Comparison of ENCODE assay signal across 10 mouse cellular contexts in genomic region chr1:118367970-118368369, GRCm38 (mm10). TPM values are rescaled to one million over a fixed set of nuclear protein-coding genes. Genes with fewer than 3 reads are reported as not detected.
A peak's percentile ranks its signal among the peaks of the same experiment; 100 is the strongest.
DNase-seq lines count a peak whose midpoint lies in the region; ATAC-seq and TF ChIP-seq lines count a peak whose summit lies in the region.
"Had no signal": no experiment of that assay in that cellular context is flagged by ENCODE, and none has a peak within 500 bp of the region (broad histone marks: within the 10 kb centered on the region; RNA-seq: fewer than 3 reads in every experiment).

No protein-coding gene starts in this region.

- peak; percentile 6 for DNase-seq in kidney, adult 18-20 months
- peak; percentile 64 for DNase-seq in CH12.LX (ENCODE audit: extremely low read depth)
- peak; percentile 14 for DNase-seq in T-cell, adult 2 months (ENCODE audit: low spot score)
- DNase-seq in urinary bladder, adult 18-20 months (ENCODE audit: low spot score in 2 of 2) = no peak
- no peak for DNase-seq in layer of hippocampus, postnatal 25 days (ENCODE audit: extremely low spot score in 1 of 2, low spot score in 1 of 2)
- DNase-seq in limb, embryonic 10.5 days (ENCODE audit: low spot score) = no peak

- TF ChIP-seq CTCF in CH12.LX (conservative IDR thresholded peaks at IDR 0.05 in 1 of 2, IDR thresholded peaks at IDR 0.05 in 1 of 2; ENCODE audit: low read depth in 2 of 2, low read length in 2 of 2) = peak in 1 of 2 experiments; percentile 70; a peak in 2 of 4 replicates

- peak; percentile 72 for TF ChIP-seq RAD21 in CH12.LX (IDR thresholded peaks at IDR 0.05; ENCODE audit: low read depth, low read length)

- in situ Hi-C loops in CH12.LX (cut with MboI; ENCODE audit: low pct_ligation_motif_present, low pct_unique_long_range_greater_than_20kb, low sequenced_read_pairs) = loop anchor here (10.0 kb wide), 1 partner anchor 127 kb away; no protein-coding TSS in a partner anchor

- no peak for TF ChIP-seq EP300 in CH12.LX (IDR thresholded peaks at IDR 0.05; ENCODE audit: low read length)

- 100% methylated on average over 1 of the region's 1 CpGs for WGBS in kidney, embryonic 16.5 days
- 95% methylated on average over 1 of the region's 1 CpGs for WGBS in limb, embryonic 10.5 days

- no peaks in the 10 kb centered on the region for H3K9me3 ChIP-seq in kidney, embryonic 16.5 days (ENCODE audit: low read length)
- no peaks in the 10 kb centered on the region for H3K9me3 ChIP-seq in CH12.LX (replicated peaks; ENCODE audit: low read length)
- H3K9me3 ChIP-seq in limb, embryonic 10.5 days (replicated peaks) = no peaks in the 10 kb centered on the region
- H3K9me3 ChIP-seq: hindbrain, embryonic 13.5 days; limb, embryonic 12.5 days had no signal

- no peak for TF ChIP-seq POLR2A in CH12.LX (IDR thresholded peaks at IDR 0.05; ENCODE audit: low read depth, low read length)

- H3K79me2 ChIP-seq in CH12.LX (replicated peaks; ENCODE audit: control insufficient read depth, extremely low read depth, insufficient read depth, poor library complexity, severe bottlenecking) = no peaks in the 10 kb centered on the region

- no peak overlapping the region for H3K9ac ChIP-seq in kidney, embryonic 16.5 days (replicated peaks; ENCODE audit: low read length)
- no peak overlapping the region for H3K9ac ChIP-seq in CH12.LX (ENCODE audit: insufficient read depth, low read depth)
- H3K9ac ChIP-seq: hindbrain, embryonic 13.5 days; limb, embryonic 12.5 days had no signal

- H3K4me3 ChIP-seq in kidney, embryonic 16.5 days (ENCODE audit: low read length) = no peak overlapping the region
- H3K4me3 ChIP-seq in CH12.LX (replicated peaks in 1 of 3; ENCODE audit: low read depth in 2 of 3, low read length in 2 of 3, poor library complexity in 1 of 3) = no peak overlapping the region
- H3K4me3 ChIP-seq in limb, embryonic 10.5 days = no peak overlapping the region
- H3K4me3 ChIP-seq: hindbrain, embryonic 13.5 days; limb, embryonic 12.5 days had no signal

- ATAC-seq in kidney, embryonic 16.5 days (ENCODE audit: low FRiP score, low TSS enrichment) = no peak
- ATAC-seq in megakaryocyte, adult 5-6 weeks (ENCODE audit: poor library complexity, severe bottlenecking) = peak; percentile 66

- no peaks in the 10 kb centered on the region for H3K4me1 ChIP-seq in kidney, embryonic 16.5 days (ENCODE audit: insufficient read depth, low read length)
- peaks cover 4 to 20% of the 10 kb centered on the region in 2 experiments; a peak in 3 of 4 replicates for H3K4me1 ChIP-seq in CH12.LX (ENCODE audit: control insufficient read depth in 1 of 2, insufficient read depth in 2 of 2)
- no peaks in the 10 kb centered on the region for H3K4me1 ChIP-seq in limb, embryonic 10.5 days
- H3K4me1 ChIP-seq: hindbrain, embryonic 13.5 days; limb, embryonic 12.5 days had no signal

- dilution Hi-C loops in CH12.LX (cut with MboI; ENCODE audit: extremely low pct_ligation_motif_present, extremely low pct_unique_long_range_greater_than_20kb, low sequenced_read_pairs) = no loop called here

- no peak overlapping the region for H3K4me2 ChIP-seq in kidney, embryonic 16.5 days (replicated peaks; ENCODE audit: low read depth, low read length)
- H3K4me2 ChIP-seq in CH12.LX (ENCODE audit: insufficient read depth, low read depth, poor library complexity, severe bottlenecking) = no peak overlapping the region
- H3K4me2 ChIP-seq: hindbrain, embryonic 13.5 days; limb, embryonic 12.5 days had no signal

- H3K27me3 ChIP-seq in kidney, embryonic 16.5 days (ENCODE audit: insufficient read depth, low read length) = no peaks in the 10 kb centered on the region
- H3K27me3 ChIP-seq in CH12.LX (replicated peaks) = no peaks in the 10 kb centered on the region
- no peaks in the 10 kb centered on the region for H3K27me3 ChIP-seq in limb, embryonic 10.5 days (ENCODE audit: low read depth, poor library complexity, severe bottlenecking)
- H3K27me3 ChIP-seq: hindbrain, embryonic 13.5 days; limb, embryonic 12.5 days had no signal

- no peaks in the 10 kb centered on the region for H3K36me3 ChIP-seq in kidney, embryonic 16.5 days (ENCODE audit: insufficient read depth, low read length)
- no peaks in the 10 kb centered on the region for H3K36me3 ChIP-seq in CH12.LX (replicated peaks in 1 of 2; ENCODE audit: control insufficient read depth in 1 of 2, insufficient read depth in 1 of 2, low read length in 1 of 2)
- H3K36me3 ChIP-seq in limb, embryonic 10.5 days = no peaks in the 10 kb centered on the region
- H3K36me3 ChIP-seq: hindbrain, embryonic 13.5 days; limb, embryonic 12.5 days had no signal

- no peak overlapping the region for H3K27ac ChIP-seq in kidney, embryonic 16.5 days (ENCODE audit: low read length)
- no peak overlapping the region for H3K27ac ChIP-seq in CH12.LX (ENCODE audit: insufficient read depth, low read depth)
- H3K27ac ChIP-seq in limb, embryonic 10.5 days = no peak overlapping the region
- H3K27ac ChIP-seq: hindbrain, embryonic 13.5 days; limb, embryonic 12.5 days had no signal

TF ChIP-seq in CH12.LX, 34 proteins besides CTCF, POLR2A, EP300 and RAD21 (continues in another document):
- 0 out of 2 replicates have a peak, but pooled peaks have one; percentile 17 for TF ChIP-seq JUND (conservative IDR thresholded peaks at IDR 0.05; ENCODE audit: low read depth, low read length)
- no peak for TF ChIP-seq HCFC1 (IDR thresholded peaks at IDR 0.05; ENCODE audit: low read depth, low read length)
- peak; percentile 79 for TF ChIP-seq MYC (IDR thresholded peaks at IDR 0.05; ENCODE audit: low read depth, low read length)
- no peak for TF ChIP-seq MEF2A (IDR thresholded peaks at IDR 0.05; ENCODE audit: borderline replicate concordance, low read depth, low read length)
- no peak for TF ChIP-seq TCF12 (IDR thresholded peaks at IDR 0.05; ENCODE audit: low read depth, low read length)
- TF ChIP-seq SIN3A (IDR thresholded peaks at IDR 0.05; ENCODE audit: low read length) = no peak
- TF ChIP-seq ZNF384 (IDR thresholded peaks at IDR 0.05; ENCODE audit: low read depth, low read length) = no peak
- TF ChIP-seq MAFK (IDR thresholded peaks at IDR 0.05; ENCODE audit: insufficient replicate concordance, low read length) = peak; percentile 97
- TF ChIP-seq MAZ (IDR thresholded peaks at IDR 0.05; ENCODE audit: low read depth, low read length) = no peak
- no peak for TF ChIP-seq ZMIZ1 (IDR thresholded peaks at IDR 0.05; ENCODE audit: low read depth, low read length)
- no peak for TF ChIP-seq USF2 (conservative IDR thresholded peaks at IDR 0.05; ENCODE audit: low read depth, low read length)
- TF ChIP-seq POLR2AphosphoS2 (IDR thresholded peaks at IDR 0.05; ENCODE audit: low read depth, low read length) = no peak
- TF ChIP-seq SMC3 (IDR thresholded peaks at IDR 0.05; ENCODE audit: low read depth, low read length) = peak; percentile 70
- no peak for TF ChIP-seq KAT2A (IDR thresholded peaks at IDR 0.05; ENCODE audit: insufficient replicate concordance, low read length)
- TF ChIP-seq NRF1 (IDR thresholded peaks at IDR 0.05; ENCODE audit: low read depth, low read length) = no peak
- no peak for TF ChIP-seq CHD2 (IDR thresholded peaks at IDR 0.05; ENCODE audit: low read length)
- no peak for TF ChIP-seq USF1 (IDR thresholded peaks at IDR 0.05; ENCODE audit: low read depth, low read length)
- no peak for TF ChIP-seq E2F4 (IDR thresholded peaks at IDR 0.05; ENCODE audit: insufficient replicate concordance, low read depth, low read length)
- TF ChIP-seq BHLHE40 (IDR thresholded peaks at IDR 0.05; ENCODE audit: low read depth, low read length) = no peak
- TF ChIP-seq MXI1 (IDR thresholded peaks at IDR 0.05; ENCODE audit: low read depth, low read length) = no peak
- no peak for TF ChIP-seq PAX5 (IDR thresholded peaks at IDR 0.05; ENCODE audit: low read length)
- no peak for TF ChIP-seq ELF1 (IDR thresholded peaks at IDR 0.05; ENCODE audit: low read depth, low read length)
- no peak for TF ChIP-seq MAX (IDR thresholded peaks at IDR 0.05; ENCODE audit: low read length)
- no peak for TF ChIP-seq ETS1 (conservative IDR thresholded peaks at IDR 0.05; ENCODE audit: low read depth, low read length)
- TF ChIP-seq TBP (conservative IDR thresholded peaks at IDR 0.05; ENCODE audit: low read depth, low read length) = no peak
- TF ChIP-seq NELFE (IDR thresholded peaks at IDR 0.05; ENCODE audit: low read depth, low read length) = no peak
- TF ChIP-seq ZC3H11A (IDR thresholded peaks at IDR 0.05; ENCODE audit: low read depth, low read length) = peak; percentile 65; the same call in 1 of the 2 replicates
- TF ChIP-seq RCOR1 (conservative IDR thresholded peaks at IDR 0.05; ENCODE audit: low read depth, low read length) = no peak

RNA-seq across cellular contexts. Expression of gene Clasp1, which starts 20.9 kb away (rescaled TPM):
- polyA plus RNA-seq in kidney, embryonic 16.5 days (2015; fragmentation: Nextera tagmentation; extraction: Ambion mirVana) = 38.2 and 46.0 TPM in 2 replicates
- total RNA-seq in CH12.LX (2012; rRNA removed) (42.2 and 42.9 TPM in 2 replicates), CH12.LX (2014; rRNA removed) (31.8 and 32.0 TPM in 2 replicates)
- 51.3 and 53.2 TPM in 2 replicates for polyA plus RNA-seq in CH12.LX (2012; ENCODE audit: insufficient read length, low read depth)
- total RNA-seq in megakaryocyte, adult 5-6 weeks (2015) = 33.2 and 34.0 TPM in 2 replicates
- 43.6 and 48.2 TPM in 2 replicates for total RNA-seq in megakaryocyte, adult 5-6 weeks (2017)
- 100 to 1,000 TPM in 1 of 2 experiments, 10 to 100 TPM in 1; 88.7 to 103 TPM for total RNA-seq in layer of hippocampus, postnatal 25 days (2021)
- polyA plus RNA-seq in limb, embryonic 10.5 days (2016; fragmentation: Nextera tagmentation; extraction: Ambion mirVana) = 79.5 and 90.1 TPM in 2 replicates

RNA-seq across cellular contexts. Expression of gene Nifk, which starts 46.3 kb away (rescaled TPM):
- 82.4 and 84.3 TPM in 2 replicates for polyA plus RNA-seq in kidney, embryonic 16.5 days (2015; fragmentation: Nextera tagmentation; extraction: Ambion mirVana)
- total RNA-seq in CH12.LX (2012; rRNA removed) (74.2 and 110 TPM in 2 replicates), CH12.LX (2014; rRNA removed) (219 and 237 TPM in 2 replicates)
- 144 and 162 TPM in 2 replicates for polyA plus RNA-seq in CH12.LX (2012; ENCODE audit: insufficient read length, low read depth)
- total RNA-seq in megakaryocyte, adult 5-6 weeks (2015) = 54.6 and 61.2 TPM in 2 replicates
- 51.1 and 64.4 TPM in 2 replicates for total RNA-seq in megakaryocyte, adult 5-6 weeks (2017)
- 10 to 100 TPM; 26.0 to 29.5 TPM for total RNA-seq in layer of hippocampus, postnatal 25 days (2021)
- 99.5 and 114 TPM in 2 replicates for polyA plus RNA-seq in limb, embryonic 10.5 days (2016; fragmentation: Nextera tagmentation; extraction: Ambion mirVana)

RNA-seq across cellular contexts. Expression of gene Tsn, which starts 56.4 kb away (rescaled TPM):
- polyA plus RNA-seq in kidney, embryonic 16.5 days (2015; fragmentation: Nextera tagmentation; extraction: Ambion mirVana) = 288 and 291 TPM in 2 replicates
- 147 and 165 TPM in 2 replicates for total RNA-seq in CH12.LX (2012; rRNA removed)
- total RNA-seq in CH12.LX (2014; rRNA removed) = 196 and 234 TPM in 2 replicates
- 158 TPM in 2 replicates for polyA plus RNA-seq in CH12.LX (2012; ENCODE audit: insufficient read length, low read depth)
- total RNA-seq in megakaryocyte, adult 5-6 weeks (2015) = 44.7 and 48.5 TPM in 2 replicates
- 35.7 and 43.1 TPM in 2 replicates for total RNA-seq in megakaryocyte, adult 5-6 weeks (2017)
- 100 to 1,000 TPM; 105 to 106 TPM for total RNA-seq in layer of hippocampus, postnatal 25 days (2021)
- polyA plus RNA-seq in limb, embryonic 10.5 days (2016; fragmentation: Nextera tagmentation; extraction: Ambion mirVana) = 334 and 339 TPM in 2 replicates

Comparison
In these comparisons a context has a peak if more than half of its experiments do, and no peak if none do; other contexts are left out.
1. DNase-seq: peak in kidney, adult 18-20 months (single experiment), CH12.LX (single experiment) and T-cell, adult 2 months (single experiment); none in urinary bladder, adult 18-20 months (0 of 2), layer of hippocampus, postnatal 25 days (0 of 2) and limb, embryonic 10.5 days (single experiment).